Mouse (Mus musculus) T-helper 1 cell (primary cell): ENCODE data around the gene Fap.

ENCODE experiments used
- in situ Hi-C: fragments of 300-600 bp; cut with MboI, MseI; formaldehyde crosslinking; loops from one replicate; pipeline ENCODE4 v1.15.1; 2025; ENCODE audit warnings: high pct_unique_total_duplicates

Fap gene

GRCm38 (mm10) chr2:62531065-62531464 lies 42.8 kb downstream of the Fap start:
- in situ Hi-C loops, result no loop called here

- in situ Hi-C loops, result loop anchor here (5.0 kb wide), 1 partner anchor 101 kb away; no protein-coding TSS in a partner anchor
These were observed 47.5 kb downstream of the Fap start for GRCm38 (mm10) chr2:62526399-62526798.

- in situ Hi-C loops, result no loop called here
These were observed 56.1 kb downstream of the Fap start for GRCm38 (mm10) chr2:62517790-62518189.

GRCm38 (mm10) chr2:62514477-62514876 lies 59.4 kb downstream of the Fap start:
- in situ Hi-C loops, result no loop called here

- in situ Hi-C loops, result no loop called here
These were observed 60.4 kb downstream of the Fap start for GRCm38 (mm10) chr2:62513477-62513876.

GRCm38 (mm10) chr2:62507130-62507529 lies 66.7 kb downstream of the Fap start:
- in situ Hi-C loops, result no loop called here

GRCm38 (mm10) chr2:62506441-62506840 lies 67.4 kb downstream of the Fap start:
- in situ Hi-C loops, result no loop called here

- in situ Hi-C loops, result no loop called here
These were observed 69.5 kb downstream of the Fap start for GRCm38 (mm10) chr2:62504269-62504796.

GRCm38 (mm10) chr2:62503326-62503725 lies 70.5 kb downstream of the Fap start:
- in situ Hi-C loops, result no loop called here

- in situ Hi-C loops, result no loop called here
These were observed 71.4 kb downstream of the Fap start for GRCm38 (mm10) chr2:62502516-62502915.

GRCm38 (mm10) chr2:62498821-62499220 lies 75.1 kb downstream of the Fap start:
- in situ Hi-C loops, result no loop called here

GRCm38 (mm10) chr2:62498086-62498485 lies 75.8 kb downstream of the Fap start:
- in situ Hi-C loops, result no loop called here

GRCm38 (mm10) chr2:62497333-62498002 lies 76.4 kb downstream of the Fap start:
- in situ Hi-C loops, result no loop called here

GRCm38 (mm10) chr2:62495407-62495806 lies 78.5 kb downstream of the Fap start:
- in situ Hi-C loops, result no loop called here

GRCm38 (mm10) chr2:62489832-62490231 lies 84.0 kb downstream of the Fap start:
- in situ Hi-C loops, result no loop called here

- in situ Hi-C loops, result no loop called here
These were observed 89.0 kb downstream of the Fap start for GRCm38 (mm10) chr2:62484906-62485305.

GRCm38 (mm10) chr2:62483550-62483949 lies 90.3 kb downstream of the Fap start, which contains the start of gene Gcg:
Gene Gcg (minus strand): TSS chr2:62483650.
- in situ Hi-C loops, result no loop called here

GRCm38 (mm10) chr2:62480285-62481198 lies 93.3 kb downstream of the Fap start:
- in situ Hi-C loops, result no loop called here

GRCm38 (mm10) chr2:62469551-62469950 lies 104.3 kb downstream of the Fap start:
- in situ Hi-C loops, result loop anchor here (25.0 kb wide), 2 partner anchors 482 to 657 kb away; partner anchors contain the start of gene Tbr1

- in situ Hi-C loops, result loop anchor here (5.0 to 25.0 kb wide), 3 partner anchors 164 to 651 kb away; partner anchors contain the start of gene Tbr1
These were observed 110.6 kb downstream of the Fap start for GRCm38 (mm10) chr2:62463287-62463686.

GRCm38 (mm10) chr2:62462174-62462573 lies 111.7 kb downstream of the Fap start:
- in situ Hi-C loops, result loop anchor here (5.0 to 25.0 kb wide), 3 partner anchors 165 to 650 kb away; partner anchors contain the start of gene Tbr1
